Mouse (Mus musculus): ENCODE data around the gene Btbd9.
"Not testable (repeated sequence)": the region's sequence is repeated elsewhere in the genome, so short reads cannot be mapped to it uniquely, and the experiment has no call there.

Gene Btbd9

GRCm38 (mm10) chr17:30510171-30510570 lies 66.1 kb downstream of the Btbd9 start:
- DNase-seq = peak; percentile 25

DNA sequence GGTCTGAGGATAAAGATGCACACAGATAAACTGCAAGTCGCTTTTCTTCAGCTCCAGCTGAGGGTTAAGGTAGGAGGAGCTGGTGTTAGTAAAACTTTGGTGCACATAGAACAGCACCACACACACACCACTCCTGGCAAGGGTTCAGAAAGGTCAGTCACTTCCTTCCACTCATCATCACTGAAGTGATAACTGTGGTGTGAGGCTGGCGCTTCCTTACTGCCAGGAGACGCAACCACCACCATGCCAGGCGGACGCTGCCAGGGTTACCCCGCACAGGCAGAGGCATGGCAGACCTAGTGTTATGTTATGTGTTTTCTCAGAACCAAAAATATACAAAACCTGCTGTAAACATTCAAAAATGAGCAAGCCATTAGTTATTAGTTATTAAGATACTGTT lies 66.6 kb downstream of the Btbd9 start:
- no peak for DNase-seq

GRCm38 (mm10) chr17:30507636-30508576 lies 68.4 kb downstream of the Btbd9 start:
- no peak for DNase-seq

DNA sequence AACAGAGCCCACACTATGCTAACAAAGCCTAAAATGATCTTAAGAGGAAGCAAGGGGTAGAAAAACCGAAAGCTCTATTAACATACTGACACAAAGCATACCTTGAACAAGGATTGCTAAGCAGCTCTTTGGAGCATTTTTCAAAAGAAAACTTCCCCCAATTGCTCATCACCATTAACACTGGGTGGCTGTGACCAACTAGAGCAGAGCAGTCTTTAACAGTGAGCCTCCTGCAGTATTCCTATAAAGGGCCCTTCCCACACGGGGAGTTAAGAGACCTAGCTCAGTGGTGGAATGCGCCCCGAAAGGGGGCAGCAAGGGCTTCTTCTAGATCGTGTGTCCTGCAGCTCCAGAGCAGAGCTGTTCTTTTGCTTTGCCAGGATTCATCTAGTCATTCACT lies 69.4 kb downstream of the Btbd9 start:
- DNase-seq = peak; percentile 16

DNA sequence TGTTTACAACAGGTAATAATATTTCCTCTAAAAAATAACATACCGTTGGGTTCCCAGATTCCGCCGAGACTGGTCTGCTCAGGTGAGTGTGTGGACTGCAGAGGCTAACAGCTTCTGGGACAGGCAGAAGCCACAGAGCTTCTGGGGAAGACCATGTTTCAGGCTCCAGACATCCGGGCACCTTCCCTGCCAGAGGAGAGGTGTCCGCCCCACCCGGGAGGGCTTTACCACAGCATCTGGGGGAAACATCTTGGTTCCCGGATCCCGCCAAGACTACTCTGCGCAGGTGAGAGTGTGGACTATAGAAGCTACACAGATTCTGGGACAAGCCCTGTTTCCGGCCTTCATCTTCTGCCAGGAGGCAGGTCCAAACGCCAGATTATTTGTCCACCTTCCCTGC lies 76.7 kb downstream of the Btbd9 start:
- DNase-seq = not testable (repeated sequence)

DNA sequence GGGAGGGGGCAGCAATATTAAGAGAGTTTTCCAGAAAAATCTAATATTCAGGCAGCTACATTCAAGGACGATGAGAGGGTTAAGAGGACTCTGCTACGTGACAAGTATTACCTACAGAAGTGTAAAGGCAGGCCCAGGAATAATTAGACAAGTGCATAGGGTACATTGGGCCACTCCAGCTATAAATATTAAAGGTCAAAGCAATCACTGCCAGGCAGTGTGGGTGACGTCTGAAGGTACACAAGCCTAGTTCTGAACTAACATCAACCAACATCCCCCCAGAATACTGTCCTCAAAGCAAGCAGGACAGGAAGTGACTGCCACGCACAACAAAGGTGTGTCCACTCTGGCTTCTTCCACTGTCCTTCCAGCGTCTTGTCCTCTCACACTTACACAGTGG lies 77.5 kb downstream of the Btbd9 start:
- no peak for DNase-seq

GRCm38 (mm10) chr17:30498376-30498719 lies 77.9 kb downstream of the Btbd9 start:
- peak; percentile 57 for DNase-seq

- DNase-seq = peak; percentile 62
These were observed 78.5 kb downstream of the Btbd9 start for GRCm38 (mm10) chr17:30497525-30498375.

GRCm38 (mm10) chr17:30495567-30495966 lies 80.7 kb downstream of the Btbd9 start:
- no peak for DNase-seq

DNA sequence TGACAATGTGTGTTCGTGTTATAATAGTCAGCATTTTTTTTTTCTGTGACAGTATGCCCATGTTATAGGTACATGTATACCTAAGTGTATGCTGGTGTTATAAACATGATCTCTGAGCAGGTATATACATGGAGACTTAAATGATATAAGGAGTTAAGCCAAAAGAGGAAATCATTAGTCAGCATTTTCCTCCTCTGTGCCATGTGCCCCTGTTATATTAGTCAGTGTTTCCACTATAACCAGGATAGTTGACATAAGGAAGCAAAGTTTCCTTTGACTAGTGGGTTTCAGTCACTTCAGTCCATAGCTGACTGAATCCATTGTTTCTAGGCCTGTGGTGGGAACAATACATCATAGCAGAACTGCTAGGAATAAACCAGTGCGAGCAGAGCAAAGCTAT lies 81.1 kb downstream of the Btbd9 start:
- no peak for DNase-seq

- DNase-seq = no peak
These were observed 82.8 kb downstream of the Btbd9 start for GRCm38 (mm10) chr17:30493481-30493880.

- DNase-seq = no peak
These were observed 84.1 kb downstream of the Btbd9 start for GRCm38 (mm10) chr17:30492191-30492590.

DNA sequence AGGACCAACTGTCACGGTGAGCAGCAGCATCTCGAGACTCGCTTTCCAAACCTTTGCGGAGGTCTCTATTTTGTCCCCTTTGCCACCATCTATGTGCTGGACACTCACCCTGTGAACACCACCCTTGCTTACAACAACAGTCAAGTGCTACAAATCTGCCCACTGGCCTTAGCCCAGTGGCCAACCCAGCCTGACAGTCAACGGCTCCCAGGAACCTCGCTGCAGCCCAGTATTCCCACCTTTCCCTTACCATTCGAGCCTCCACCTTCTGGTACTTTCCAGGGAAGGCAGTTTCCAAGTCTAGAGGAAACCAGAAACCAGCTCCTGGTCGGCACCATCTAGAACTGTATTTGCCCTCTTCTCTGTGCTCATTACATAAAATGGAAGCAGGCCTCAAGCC lies 84.7 kb downstream of the Btbd9 start:
- DNase-seq = no peak

GRCm38 (mm10) chr17:30490601-30491000 lies 85.7 kb downstream of the Btbd9 start:
- DNase-seq = no peak

DNA sequence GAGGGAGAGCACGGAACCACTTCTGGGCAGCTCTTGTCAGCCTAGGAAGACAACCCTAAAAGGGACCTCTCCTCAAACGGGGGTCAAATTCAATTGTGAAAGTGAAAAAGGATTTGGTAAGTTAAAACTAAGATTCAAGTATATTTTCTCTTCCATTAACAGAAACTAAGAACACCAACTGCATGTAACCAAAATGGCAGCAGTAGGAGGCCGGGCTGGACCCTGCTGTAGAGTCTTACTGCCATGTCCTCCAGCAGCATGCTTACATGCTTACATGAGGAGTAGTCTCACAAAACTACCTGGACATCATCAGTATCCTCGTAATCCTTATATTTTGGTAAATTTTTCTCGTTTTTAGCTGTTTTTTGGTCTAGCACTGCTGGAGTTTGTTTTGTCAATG lies 86.2 kb downstream of the Btbd9 start:
- no peak for DNase-seq

DNA sequence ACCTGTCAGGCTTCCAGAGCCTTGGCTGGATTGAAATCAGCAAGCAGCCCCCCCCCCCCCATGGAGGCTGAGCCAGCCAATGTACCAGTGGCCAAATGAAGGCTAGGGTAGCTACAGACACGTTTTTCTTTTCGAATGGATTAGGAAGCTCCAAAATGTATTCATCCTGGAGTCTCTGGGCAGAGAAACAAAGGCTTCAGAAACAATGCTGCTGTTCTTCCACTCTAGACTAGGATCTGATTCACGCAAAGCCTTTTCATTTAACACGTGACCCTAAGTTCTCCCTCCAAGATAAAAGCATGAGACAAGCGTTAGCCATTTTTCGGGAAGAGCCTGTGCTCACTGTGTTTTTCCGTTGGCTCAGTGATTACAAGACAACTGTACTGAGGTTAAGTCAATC lies 86.7 kb downstream of the Btbd9 start:
- no peak for DNase-seq

GRCm38 (mm10) chr17:30487695-30488094 lies 88.6 kb downstream of the Btbd9 start:
- DNase-seq = no peak

DNA sequence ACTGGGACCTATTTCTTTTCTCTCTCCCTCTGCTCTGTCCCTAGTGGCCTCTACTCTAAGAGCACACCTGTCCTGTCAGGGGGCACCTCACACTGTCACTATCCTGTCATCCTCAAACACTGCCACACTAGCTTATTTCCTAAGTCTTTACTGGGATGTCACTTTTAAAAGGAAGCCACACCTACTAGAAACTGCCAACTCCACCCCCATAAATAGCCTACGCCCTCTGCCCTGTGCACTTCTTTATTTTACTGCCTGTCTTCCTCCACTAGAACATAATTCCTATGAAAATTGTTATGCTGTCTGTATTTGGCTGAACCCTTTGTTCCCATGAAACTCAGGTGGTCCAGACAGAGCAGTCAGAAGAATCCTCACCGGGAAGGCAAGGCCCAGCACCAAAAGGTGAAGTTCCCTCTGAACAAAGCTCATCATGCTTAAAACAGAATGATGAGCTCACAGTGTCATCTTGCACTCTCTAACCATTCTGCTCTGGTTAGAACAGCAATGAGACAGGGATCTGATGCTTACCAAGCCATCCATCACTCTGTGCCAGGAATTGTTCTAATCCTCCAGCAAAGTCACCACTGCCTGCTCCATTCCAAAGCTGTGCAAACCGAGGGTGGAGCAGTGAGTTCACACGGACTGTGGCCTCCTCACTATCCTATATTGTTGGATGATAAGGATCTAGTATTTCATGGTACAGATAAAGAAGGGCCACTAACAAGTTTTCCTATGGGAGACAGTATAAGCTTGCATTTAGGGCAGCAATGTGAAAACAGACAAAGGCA lies 91.0 kb downstream of the Btbd9 start:
- DNase-seq = no peak

DNA sequence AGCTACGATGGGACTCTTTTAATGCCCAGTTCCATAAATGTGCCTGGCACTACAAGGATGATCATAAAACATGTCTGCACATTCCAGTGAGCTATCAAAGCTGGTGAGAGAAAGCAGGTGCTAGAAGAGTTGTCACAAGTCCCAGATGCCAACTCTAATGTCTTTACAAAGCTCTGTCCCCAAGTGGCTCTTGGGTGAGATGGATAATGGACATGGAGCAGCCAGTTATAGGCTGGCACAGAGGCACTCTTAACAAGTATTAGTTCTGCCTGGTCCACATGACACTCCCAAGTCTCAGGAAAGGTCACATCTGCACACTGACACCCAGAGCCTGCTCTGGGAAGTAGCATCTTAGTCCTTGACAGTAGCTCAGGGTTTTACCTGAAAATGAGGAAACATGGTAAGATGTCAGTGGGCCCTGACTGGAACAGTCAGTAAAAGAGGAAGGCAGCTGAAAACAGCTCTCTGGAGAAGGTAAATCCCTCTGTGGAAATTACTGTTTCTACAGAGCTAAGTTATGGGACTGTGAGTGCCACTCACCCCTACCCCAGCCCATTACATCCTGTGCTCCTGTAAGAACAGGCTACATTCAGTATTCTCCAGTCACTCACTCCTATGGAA lies 91.7 kb downstream of the Btbd9 start:
- no peak for DNase-seq

- DNase-seq = no peak
These were observed 94.5 kb downstream of the Btbd9 start for GRCm38 (mm10) chr17:30481766-30482165.

- DNase-seq = no peak
These were observed 94.9 kb downstream of the Btbd9 start for GRCm38 (mm10) chr17:30481341-30481740.

DNA sequence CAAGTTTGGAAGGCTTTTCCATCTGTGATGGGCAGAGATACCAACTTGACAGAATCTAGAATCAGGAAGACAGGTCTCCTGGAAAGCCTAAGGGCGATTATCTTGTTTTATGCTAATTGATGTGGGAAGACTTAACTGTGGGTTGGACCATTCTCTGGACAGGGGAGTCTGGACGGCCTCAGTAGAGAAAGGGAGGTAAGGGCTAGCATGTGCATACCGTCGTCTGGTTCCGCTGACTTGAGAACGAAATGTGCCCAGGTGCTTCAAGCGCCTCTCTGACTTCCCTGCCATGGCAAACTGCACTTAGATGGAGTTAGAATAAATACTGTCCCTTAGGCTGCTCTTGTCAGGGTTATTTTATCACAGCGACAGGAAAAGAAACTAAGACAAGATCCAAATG lies 95.9 kb downstream of the Btbd9 start:
- DNase-seq = no peak

DNA sequence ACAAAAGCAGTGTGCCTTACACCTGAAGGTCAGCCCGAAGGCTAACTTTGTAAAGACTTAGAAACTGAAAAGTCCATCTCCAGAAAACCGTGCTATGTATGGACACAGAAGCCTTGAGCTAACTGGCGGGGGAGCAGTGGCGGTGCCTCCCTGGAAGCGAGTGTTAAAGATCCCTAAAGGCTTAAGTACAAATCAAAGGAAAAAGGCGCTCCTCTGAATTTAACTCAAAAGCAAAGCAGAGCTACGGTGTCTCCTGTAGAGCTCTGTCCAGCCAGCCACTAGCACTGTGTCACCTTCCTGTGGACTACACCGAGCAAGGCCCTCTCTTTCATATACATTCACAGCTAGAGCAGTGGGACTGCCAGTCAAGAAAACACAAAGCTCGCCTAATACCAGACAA lies 98.1 kb downstream of the Btbd9 start:
- no peak for DNase-seq
